Mouse (Mus musculus) hindbrain, embryonic 11.5 days (tissue): ENCODE measurements around the gene Mapk9. TPM values are rescaled to one million over a fixed set of nuclear protein-coding genes. Genes with fewer than 3 reads are reported as not detected.

ENCODE experiments used
- polyA plus RNA-seq: library from polyadenylated mRNA; unstranded; fragments of >200 nt; fragmentation: Nextera tagmentation; extraction: Ambion mirVana; gene quantifications from 2 replicates; pipeline ENCODE4 v1.2.1, GENCODE M21; 2014

Gene Mapk9
- polyA plus RNA-seq, 1 experiment from 2014 or later, result 52.9 TPM

Other genes starting within 250 kb of the Mapk9 start
- gene Flt4, start 237.5 kb upstream of the Mapk9 start, polyA plus RNA-seq, result 3.0 and 3.1 TPM in 2 replicates
- not detected in 2 replicates for gene Scgb3a1, start 183.1 kb upstream of the Mapk9 start, polyA plus RNA-seq
- gene Cnot6, start 134.0 kb upstream of the Mapk9 start, polyA plus RNA-seq, result 60.5 and 65.3 TPM in 2 replicates
- gene Gfpt2, start 52.6 kb upstream of the Mapk9 start, polyA plus RNA-seq, result 13.0 and 14.5 TPM in 2 replicates
- gene Rasgef1c, start 55.1 kb downstream of the Mapk9 start, polyA plus RNA-seq, result 4.5 and 4.6 TPM in 2 replicates
- 80.6 and 81.0 TPM in 2 replicates for gene Rnf130, start 178.6 kb downstream of the Mapk9 start, polyA plus RNA-seq